Mouse (Mus musculus) thymus, adult 2 months (tissue): ENCODE data around the gene Ankrd24.

Experiments
- CTCF ChIP-seq: fragments of 200-500 bp; IDR thresholded peaks from 2 replicates; pipeline ENCODE4 v1.5.1; 2012; ENCODE audit warnings: mild to moderate bottlenecking, control low read depth, low read length, moderate library complexity, borderline replicate concordance; ENCODE audit not compliant: control insufficient read depth, poor library complexity, insufficient read depth; ENCODE audit errors: extremely low read depth
- POLR2A ChIP-seq: fragments of 200-500 bp; IDR thresholded peaks from 2 replicates; pipeline ENCODE4 v1.6.1; 2012; ENCODE audit warnings: mild to moderate bottlenecking, low read length, control low read depth, moderate library complexity; ENCODE audit not compliant: control insufficient read depth, poor library complexity, insufficient read depth; ENCODE audit errors: extremely low read depth

DNA sequence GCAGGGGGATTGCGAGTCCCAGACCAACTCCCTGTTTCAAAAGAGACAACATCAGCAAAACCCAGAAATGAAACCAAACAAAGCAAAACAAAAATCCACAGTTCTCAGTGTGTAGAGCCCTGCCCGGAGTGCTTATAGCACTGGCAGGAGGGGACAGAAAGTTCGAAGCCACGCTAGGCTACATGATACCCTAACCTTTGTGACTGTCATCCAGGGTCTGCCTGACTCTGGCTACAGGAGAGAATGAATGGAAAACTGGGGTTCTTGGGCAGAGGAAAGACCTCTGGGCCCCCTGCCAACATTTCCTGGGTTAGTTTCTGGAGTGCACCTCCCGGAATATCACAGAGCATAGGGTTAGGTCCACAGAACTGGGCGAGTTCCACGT is 512 bp upstream of the Ankrd24 start:
- TF ChIP-seq CTCF (no peak), POLR2A (no peak)
